Mouse (Mus musculus): Measurements from ENCODE around the gene Zc3h18.

GRCm38 (mm10) chr8:122390758-122391157 lies 14.3 kb downstream of the Zc3h18 start:
- TF ChIP-seq CTCF (IDR thresholded peaks at IDR 0.05; ENCODE audit: low read depth, low read length): no peak
- no peak for TF ChIP-seq POLR2A (IDR thresholded peaks at IDR 0.05; ENCODE audit: borderline replicate concordance, low read depth, low read length)
